Mouse (Mus musculus) granulocyte monocyte progenitor cell, adult 5-6 weeks (primary cell): ENCODE results near the gene Mmp21. TPM values are rescaled to one million over a fixed set of nuclear protein-coding genes. Genes with fewer than 3 reads are reported as not detected.
"Not testable (repeated sequence)": the region's sequence is repeated elsewhere in the genome, so short reads cannot be mapped to it uniquely, and the experiment has no call there.

Experiments
- ATAC-seq: replicated peaks from 2 replicates; pipeline ENCODE4 v1.8.0; 2016; ENCODE audit warnings: mild to moderate bottlenecking, moderate TSS enrichment, inconsistent platforms; ENCODE audit not compliant: poor library complexity, severe bottlenecking
- total RNA-seq, 2 experiments: library from RNA; stranded (forward) in 1 of 2; stranded (reverse) in 1 of 2; fragments of 200-712, 200-1000 nt in 1 of 2; fragments of >200 nt in 1 of 2; fragmentation: Nextera tagmentation in 1 of 2; gene quantifications; 2 replicates each; pipeline ENCODE4 v1.2.3; 2014 to 2017

Gene Mmp21
- total RNA-seq (2014; fragmentation: Nextera tagmentation) (not detected in 2 replicates), total RNA-seq (2017) (0.52 TPM in 1 of 2 replicates, not detected in the other)

DNA sequence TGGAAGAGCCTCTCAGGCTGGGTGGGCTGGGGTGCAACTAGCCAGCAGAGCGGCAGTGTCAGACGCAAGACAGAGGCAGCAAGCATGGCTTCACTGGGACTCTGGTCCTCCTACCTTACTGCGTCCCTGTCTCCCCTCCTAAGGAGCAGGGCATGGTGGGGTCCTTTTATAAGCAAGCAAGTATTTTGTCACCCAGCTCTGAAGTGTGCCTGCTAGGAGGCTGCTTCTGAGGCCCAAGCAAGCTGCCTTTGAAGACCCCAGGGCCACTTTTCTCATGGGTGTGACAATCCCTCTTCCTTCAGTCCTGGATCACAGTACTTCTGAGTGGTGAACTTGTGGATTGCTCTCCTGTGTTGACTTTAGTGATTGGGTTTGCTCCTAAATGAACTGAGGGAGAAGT, at the start of gene Mmp21:
Gene Mmp21 (minus strand): TSS at position 101 of the 400 bp plus-strand sequence.
- no peak for ATAC-seq

GRCm38 (mm10) chr7:133729351-133729750, 49.5 kb upstream of the Mmp21 start:
- no peak for ATAC-seq

- no peak for ATAC-seq
These were observed 47.2 kb upstream of the Mmp21 start for GRCm38 (mm10) chr7:133727027-133727426.

DNA sequence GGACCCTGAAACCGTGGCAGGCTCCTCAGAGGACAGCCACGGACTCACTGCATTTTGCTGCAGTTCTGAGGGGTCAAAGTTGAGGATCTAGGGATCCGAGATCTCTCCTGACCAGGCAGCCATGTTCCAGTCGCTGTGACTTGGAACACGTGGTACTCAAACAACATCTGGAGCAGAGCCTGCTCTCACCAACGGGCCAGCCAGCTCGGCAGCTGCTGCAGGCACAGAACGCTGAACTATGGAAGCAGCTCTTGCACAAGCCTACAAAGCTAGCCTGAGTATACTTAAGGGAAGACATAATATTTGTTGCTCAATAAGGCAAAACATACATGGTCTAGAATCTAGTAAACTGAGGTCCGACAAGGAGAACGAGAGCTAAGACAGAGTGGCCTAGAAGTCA, 45.7 kb upstream of the Mmp21 start:
- no peak for ATAC-seq

GRCm38 (mm10) chr7:133724844-133725243, 45.0 kb upstream of the Mmp21 start:
- no peak for ATAC-seq

- no peak for ATAC-seq
These were observed 40.8 kb upstream of the Mmp21 start for GRCm38 (mm10) chr7:133720616-133721015.

- no peak for ATAC-seq
These were observed 38.7 kb upstream of the Mmp21 start for GRCm38 (mm10) chr7:133718580-133718979.

- ATAC-seq, result no peak
These were observed 35.5 kb upstream of the Mmp21 start for GRCm38 (mm10) chr7:133715387-133715786.

DNA sequence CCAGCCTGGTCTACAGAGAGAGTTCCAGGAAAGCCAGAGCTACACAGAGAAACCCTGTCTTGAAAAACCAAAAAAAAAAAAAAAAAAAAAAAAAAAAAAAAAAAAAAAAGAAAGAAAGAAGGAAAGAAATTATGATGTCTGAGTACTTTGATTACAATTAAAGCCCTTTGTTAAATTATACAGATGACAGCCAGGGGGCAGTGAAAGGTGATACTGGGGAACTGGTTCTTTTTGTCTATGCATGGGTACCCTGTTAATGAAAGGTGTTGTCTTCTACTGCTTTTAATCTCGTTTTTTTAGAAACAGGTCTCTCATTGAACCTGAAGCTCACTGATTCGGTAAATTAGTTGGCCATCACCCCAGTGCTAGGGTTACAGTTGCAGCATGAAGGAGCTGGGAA, 27.4 kb upstream of the Mmp21 start:
- no peak for ATAC-seq

GRCm38 (mm10) chr7:133703906-133704305, 24.0 kb upstream of the Mmp21 start:
- ATAC-seq, result no peak

GRCm38 (mm10) chr7:133702333-133702732, 22.5 kb upstream of the Mmp21 start:
- no peak for ATAC-seq

- ATAC-seq, result no peak
These were observed 21.5 kb upstream of the Mmp21 start for GRCm38 (mm10) chr7:133701366-133701765.

DNA sequence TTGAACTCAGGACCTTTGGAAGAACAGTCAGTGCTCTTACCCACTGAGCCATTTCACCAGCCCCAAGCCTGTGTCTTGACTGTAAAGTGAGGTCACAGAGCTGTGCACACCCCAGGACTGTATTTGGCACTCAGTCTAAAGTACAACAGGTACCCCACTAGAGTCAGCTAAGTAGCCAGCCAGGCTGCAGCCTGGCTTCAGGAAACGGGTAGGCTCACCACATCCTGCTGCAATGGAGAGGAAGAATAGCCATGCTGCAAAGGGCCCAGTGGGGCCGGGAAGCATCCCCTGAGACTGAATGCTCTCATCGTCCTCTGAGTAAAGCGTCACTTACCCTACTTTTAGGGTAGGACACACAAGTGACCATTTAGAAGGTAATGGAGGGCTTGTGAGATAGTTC, 20.0 kb upstream of the Mmp21 start:
- peak; percentile 79 for ATAC-seq

GRCm38 (mm10) chr7:133698021-133698709, 18.3 kb upstream of the Mmp21 start:
- no peak for ATAC-seq

GRCm38 (mm10) chr7:133685644-133686043, 5.8 kb upstream of the Mmp21 start:
- ATAC-seq, result not testable (repeated sequence)

GRCm38 (mm10) chr7:133684701-133685100, 4.8 kb upstream of the Mmp21 start:
- ATAC-seq, result peak; percentile 82

- ATAC-seq, result peak; percentile 18; the same call in 1 of the 2 replicates
These were observed 4.2 kb upstream of the Mmp21 start for GRCm38 (mm10) chr7:133684110-133684509.

DNA sequence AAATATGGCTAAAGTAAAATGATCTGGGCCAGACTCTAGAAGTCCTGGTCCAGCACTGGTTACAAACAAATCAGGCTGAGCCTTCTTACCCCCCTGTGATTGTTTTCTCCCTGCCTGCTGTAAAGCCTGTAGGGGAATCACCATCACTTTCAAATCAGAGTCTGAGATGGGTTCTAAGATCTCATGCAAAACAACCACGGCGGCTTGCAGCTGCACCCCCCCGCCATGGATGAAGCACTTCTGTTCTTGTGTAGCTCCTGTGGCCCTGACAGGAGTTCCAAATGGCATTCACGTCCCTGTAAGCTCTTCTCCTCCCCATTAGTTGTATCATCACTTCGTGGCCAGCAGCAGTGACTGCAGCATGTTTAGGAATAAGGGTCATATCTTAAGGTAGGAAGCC, 3.8 kb upstream of the Mmp21 start:
- ATAC-seq, result peak; percentile 33; the same call in 1 of the 2 replicates

DNA sequence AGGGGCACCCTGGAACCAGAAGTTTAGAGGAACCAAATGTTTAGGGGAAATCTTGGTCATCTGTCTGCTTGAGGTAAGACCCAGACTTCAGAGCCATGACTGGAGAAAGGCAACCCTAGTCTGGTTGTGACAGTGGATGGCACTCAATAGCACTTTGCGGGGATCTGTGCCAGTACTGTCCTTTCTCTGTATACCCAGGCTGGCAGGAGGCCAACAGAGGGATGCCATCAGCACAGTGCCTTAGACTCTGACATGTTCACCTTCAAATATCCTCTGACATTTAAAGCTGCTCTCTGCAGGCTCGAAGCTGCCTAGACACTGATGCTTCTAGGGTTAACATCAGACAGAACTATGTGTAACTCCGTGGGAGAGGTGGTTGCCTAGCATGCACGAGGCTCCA, 422 bp downstream of the Mmp21 start:
- ATAC-seq, result no peak

DNA sequence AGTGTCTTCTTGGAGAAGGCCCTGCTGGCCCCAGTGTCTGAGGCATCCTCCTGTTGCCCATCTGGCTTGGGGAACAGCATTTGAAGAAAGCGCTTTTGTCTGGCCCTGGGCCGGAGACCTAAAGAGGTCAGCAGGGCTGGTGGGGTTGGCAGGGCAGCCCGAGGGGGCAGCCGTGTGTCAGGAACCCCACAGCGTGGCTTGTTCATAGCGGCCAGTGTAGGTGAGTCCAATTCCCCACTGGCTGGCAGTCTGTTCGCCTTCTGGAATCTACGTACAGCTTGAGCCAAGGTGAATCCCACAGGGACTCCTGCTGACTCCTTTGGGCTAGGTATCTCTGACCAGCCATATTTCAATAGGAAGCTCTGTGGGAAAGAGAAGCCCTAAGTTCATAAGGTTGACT, 1.1 kb downstream of the Mmp21 start:
- no peak for ATAC-seq

DNA sequence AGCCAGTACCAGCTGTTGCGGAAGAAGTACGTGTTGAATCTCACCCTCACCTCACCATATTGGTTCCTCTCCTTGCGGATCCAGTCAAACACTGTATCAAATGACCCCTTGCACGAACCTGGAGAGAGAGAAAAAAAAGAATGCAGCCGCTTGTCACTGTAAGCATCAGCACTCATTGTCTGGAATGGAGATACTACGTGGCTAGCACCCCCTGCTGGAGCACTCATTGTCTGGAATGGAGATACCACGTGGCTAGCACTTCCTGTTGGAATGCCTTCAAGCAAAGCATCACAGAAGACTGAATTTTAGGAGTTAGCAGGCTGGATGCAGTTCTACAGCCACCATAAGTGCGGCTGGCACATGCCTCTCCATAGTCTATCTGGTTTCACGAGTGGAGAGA, 3.9 kb downstream of the Mmp21 start:
- ATAC-seq, result peak; percentile 53; the same call in 1 of the 2 replicates

DNA sequence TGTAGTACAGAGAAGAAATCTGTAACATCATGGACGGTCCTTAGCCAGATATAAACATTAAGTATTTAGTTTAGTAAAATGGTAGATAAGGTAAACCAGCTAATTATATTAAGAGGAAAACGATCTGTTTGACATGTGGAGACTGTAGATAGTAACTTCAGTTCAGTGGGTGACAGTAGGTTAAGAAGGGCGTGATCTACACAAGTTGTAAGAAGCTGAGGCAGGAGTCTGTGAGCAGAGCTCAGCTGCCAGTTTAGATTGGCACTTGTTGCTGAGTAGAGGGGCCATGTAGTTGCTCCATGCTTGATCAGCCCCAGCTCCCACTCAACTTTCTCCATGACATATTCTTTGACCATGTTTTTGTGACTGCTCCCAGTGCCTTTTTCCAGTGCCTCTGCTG, 9.0 kb downstream of the Mmp21 start:
- no peak for ATAC-seq
